Mouse (Mus musculus) heart, adult 2 months (tissue): ENCODE measurements around the gene Gtf2ird2. TPM values are rescaled to one million over a fixed set of nuclear protein-coding genes. Genes with fewer than 3 reads are reported as not detected.

Experiments used
- DNase-seq, 2 experiments: peaks; one replicate each; pipeline ENCODE4 v3.0.0; 2021
- H3K27ac ChIP-seq: fragments of 200-600 bp; 2 replicates; pipeline ENCODE4 v1.8.1; 2022
- H3K27me3 ChIP-seq: fragments of 200-500 bp; 2 replicates; pipeline ENCODE4 v1.6.1; 2012; ENCODE audit warnings: mild to moderate bottlenecking, low read length, inconsistent platforms, mixed read lengths; ENCODE audit not compliant: control insufficient read depth, insufficient read depth
- H3K36me3 ChIP-seq: fragments of 200-500 bp; 2 replicates; pipeline ENCODE4 v1.6.1; 2012; ENCODE audit warnings: low read length, inconsistent platforms; ENCODE audit not compliant: control insufficient read depth, insufficient read depth
- H3K4me1 ChIP-seq: fragments of 200-500 bp; 2 replicates; pipeline ENCODE4 v1.6.1; 2011; ENCODE audit warnings: low read length; ENCODE audit not compliant: control insufficient read depth, insufficient read depth
- H3K4me3 ChIP-seq: fragments of 200-600 bp; 2 replicates; pipeline ENCODE4 v1.8.1; 2022
- H3K79me2 ChIP-seq: fragments of 200-500 bp; replicated peaks from 2 replicates; pipeline ENCODE4 v1.6.1; 2012; ENCODE audit warnings: mild to moderate bottlenecking, inconsistent platforms, low read length, moderate library complexity, mixed read lengths; ENCODE audit not compliant: control insufficient read depth, insufficient read depth
- H3K9ac ChIP-seq: fragments of 200-500 bp; 2 replicates; pipeline ENCODE4 v1.6.1; 2012; ENCODE audit warnings: low read depth, mild to moderate bottlenecking, control low read depth, inconsistent platforms, low read length, mixed read lengths
- CTCF ChIP-seq: fragments of 200-600 bp; IDR thresholded peaks from 2 replicates; pipeline ENCODE4 v1.8.1; 2022; ENCODE audit warnings: antibody characterized with exemption, mild to moderate bottlenecking, moderate library complexity
- EP300 ChIP-seq: fragments of 200-500 bp; IDR thresholded peaks from 2 replicates; pipeline ENCODE4 v1.6.1; 2011; ENCODE audit warnings: low read depth, low read length, control low read depth; ENCODE audit not compliant: insufficient read depth
- POLR2A ChIP-seq: fragments of 200-500 bp; IDR thresholded peaks from 2 replicates; pipeline ENCODE4 v1.6.1; 2011; ENCODE audit warnings: mild to moderate bottlenecking, low read depth, low read length, control low read depth; ENCODE audit not compliant: insufficient read depth
- WGBS: fragments of 180-500 bp; shearing (Covaris S2); methylation state at CpG from one replicate; pipeline ENCODE4 v1.1.7; 2018; 5-methylcytosine and 5-hydroxymethylcytosine counted together
- intact Hi-C: fragments of 180-260 bp; cut with DNase I; formaldehyde crosslinking; loops from one replicate; pipeline ENCODE4 v1.15.1; 2025
- polyA plus RNA-seq: library from polyadenylated mRNA; depleted of rRNA; stranded (reverse); fragments of >200 nt; gene quantifications from 2 replicates; pipeline ENCODE4 v1.2.3, GENCODE M21; 2012
- total RNA-seq, 2 experiments: library from RNA; stranded (reverse); gene quantifications; 2 replicates each; pipeline ENCODE4 v1.2.3; 2021

Gtf2ird2 gene
- total and polyA plus RNA-seq, 3 experiments = 3.7 to 5.7 (median 5.3) TPM

- peaks cover 12% of the 10 kb centered on the region for H3K4me1 ChIP-seq
- intact Hi-C loops = no loop called here
- 81% methylated on average over 3 of the region's 3 CpGs for WGBS
Observed at GRCm38 (mm10) chr5:134186059-134186458, 2.2 kb downstream of the Gtf2ird2 start.

DNA sequence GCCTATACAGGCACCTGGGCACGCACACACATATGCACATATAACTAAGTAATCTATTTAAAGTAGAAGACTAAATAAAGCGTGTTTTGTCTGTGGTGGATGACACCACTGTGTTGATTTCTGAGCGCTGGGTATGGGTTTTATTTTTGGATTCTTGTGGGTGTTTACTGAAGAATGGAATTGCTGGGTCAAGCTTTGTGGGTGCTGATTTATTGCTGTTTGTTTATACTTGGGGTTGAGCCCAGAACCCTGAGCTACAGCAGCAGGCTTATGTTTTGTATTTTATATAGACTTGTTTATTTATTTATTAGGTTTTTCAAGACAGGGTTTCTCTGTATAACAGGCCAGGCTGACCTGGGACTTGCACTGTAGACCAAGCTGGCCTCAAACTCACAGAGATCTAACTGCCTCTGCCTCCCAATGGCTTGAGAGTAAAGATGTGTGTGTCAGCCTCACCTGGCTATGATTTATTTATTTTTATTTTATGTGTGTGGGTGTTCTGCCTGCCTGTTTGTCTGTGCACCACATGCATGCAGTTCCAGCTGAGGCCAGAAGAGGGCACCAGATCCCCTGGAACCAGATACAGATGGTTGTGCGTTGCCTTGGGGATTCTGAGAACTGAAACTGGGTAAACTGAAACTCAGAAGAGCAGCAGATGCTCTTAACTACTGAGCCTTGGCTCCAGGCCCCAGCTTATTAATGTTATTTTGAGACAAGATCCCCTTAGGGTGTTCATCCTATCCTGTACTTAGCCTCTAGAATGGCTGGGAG is 3.3 kb downstream of the Gtf2ird2 start:
- Histone ChIP-seq H3K36me3 (peaks cover 5% of the 10 kb centered on the region), H3K4me3 (no peak overlapping the region), H3K9ac (no peak overlapping the region), H3K79me2 (no peaks in the 10 kb centered on the region), H3K27me3 (no peaks in the 10 kb centered on the region), H3K4me1 (peaks cover 10% of the 10 kb centered on the region), H3K27ac (no peak overlapping the region)
- DNase-seq = peak; percentile 18 to 62
- 75% methylated on average over 4 of the region's 4 CpGs for WGBS
- TF ChIP-seq POLR2A (no peak), CTCF (peak; percentile 88), EP300 (0 out of 2 replicates have a peak, but pooled peaks have one; percentile 13)
- intact Hi-C loops = no loop called here

More at GRCm38 (mm10) chr5:134186059-134186458, 2.2 kb downstream of the Gtf2ird2 start:
- no peaks in the 10 kb centered on the region for H3K27me3 ChIP-seq
- H3K4me3 ChIP-seq = no peak overlapping the region
- no peak overlapping the region for H3K27ac ChIP-seq
- DNase-seq = no peak
- H3K36me3 ChIP-seq = peaks cover 5% of the 10 kb centered on the region
- TF ChIP-seq CTCF = no peak
- TF ChIP-seq POLR2A = no peak
- no peak for TF ChIP-seq EP300
- H3K79me2 ChIP-seq = no peaks in the 10 kb centered on the region
- no peak overlapping the region for H3K9ac ChIP-seq

- Histone ChIP-seq H3K36me3 (no peaks in the 10 kb centered on the region), H3K79me2 (no peaks in the 10 kb centered on the region), H3K4me3 (no peak overlapping the region), H3K27me3 (no peaks in the 10 kb centered on the region), H3K4me1 (peaks cover under 1% of the 10 kb centered on the region), H3K27ac (no peak overlapping the region), H3K9ac (no peak overlapping the region)
- WGBS = 84% methylated on average over 7 of the region's 7 CpGs
- intact Hi-C loops = no loop called here
- TF ChIP-seq EP300 (no peak), POLR2A (no peak), CTCF (no peak)
- DNase-seq = no peak
Observed at GRCm38 (mm10) chr5:134188571-134188970, 4.8 kb downstream of the Gtf2ird2 start.

DNA sequence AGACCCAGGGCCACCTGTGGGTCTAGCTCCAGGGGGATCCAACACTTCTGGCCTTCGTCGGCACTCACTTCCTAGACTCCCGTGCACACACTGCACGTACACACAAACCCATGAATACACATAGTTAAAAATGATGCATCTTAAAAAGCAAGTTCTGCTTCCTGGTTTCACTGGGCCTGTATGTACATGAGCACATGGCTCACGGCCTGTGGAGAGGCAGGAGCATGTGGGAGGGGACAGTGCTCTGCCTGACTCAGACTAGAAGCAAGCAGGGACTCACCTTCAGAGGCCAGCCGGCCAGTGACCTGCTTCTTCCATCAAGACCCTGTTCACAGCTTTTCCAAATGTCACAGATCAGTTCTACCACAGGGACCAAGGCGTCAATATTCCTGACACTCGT is 9.8 kb downstream of the Gtf2ird2 start:
- WGBS = 80% methylated on average over 8 of the region's 8 CpGs
- H3K9ac ChIP-seq = no peak overlapping the region
- H3K27ac ChIP-seq = no peak overlapping the region
- H3K4me3 ChIP-seq = no peak overlapping the region
- intact Hi-C loops = no loop called here
- no peaks in the 10 kb centered on the region for H3K27me3 ChIP-seq
- H3K79me2 ChIP-seq = no peaks in the 10 kb centered on the region
- no peak for TF ChIP-seq EP300
- TF ChIP-seq POLR2A = no peak
- no peak for TF ChIP-seq CTCF
- no peak for DNase-seq
- no peaks in the 10 kb centered on the region for H3K4me1 ChIP-seq
- no peaks in the 10 kb centered on the region for H3K36me3 ChIP-seq

DNA sequence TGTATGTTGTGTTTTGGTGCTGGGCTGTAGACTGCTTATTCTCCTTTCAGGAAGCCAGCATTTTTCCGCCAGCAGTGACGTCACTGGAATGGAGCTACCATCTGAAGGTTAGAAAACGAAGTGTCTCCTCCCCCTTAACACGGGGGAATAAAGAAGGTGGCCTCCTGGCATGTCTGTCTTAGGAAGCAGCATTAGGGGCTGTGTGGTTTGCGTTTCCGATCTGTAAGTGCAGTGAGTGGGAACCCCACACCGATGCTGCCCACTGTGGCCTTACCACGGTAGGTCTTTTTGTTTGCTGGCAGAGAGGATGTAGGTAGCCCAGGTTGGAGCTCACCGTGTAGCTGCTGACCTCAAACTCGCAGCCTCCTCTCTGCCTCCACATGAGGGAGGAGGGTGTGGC is 22.9 kb downstream of the Gtf2ird2 start:
- H3K4me3 ChIP-seq = no peak overlapping the region
- intact Hi-C loops = no loop called here
- no peaks in the 10 kb centered on the region for H3K79me2 ChIP-seq
- H3K27me3 ChIP-seq = no peaks in the 10 kb centered on the region
- no peaks in the 10 kb centered on the region for H3K36me3 ChIP-seq
- no peak overlapping the region for H3K9ac ChIP-seq
- TF ChIP-seq EP300 (no peak), POLR2A (no peak), CTCF (no peak)
- DNase-seq = no peak
- 73% methylated on average over 10 of the region's 10 CpGs for WGBS
- H3K4me1 ChIP-seq = no peaks in the 10 kb centered on the region
- H3K27ac ChIP-seq = no peak overlapping the region

- H3K27me3 ChIP-seq = no peaks in the 10 kb centered on the region
- H3K9ac ChIP-seq = no peak overlapping the region
- H3K79me2 ChIP-seq = no peaks in the 10 kb centered on the region
- H3K27ac ChIP-seq = no peak overlapping the region
- intact Hi-C loops = no loop called here
- H3K4me1 ChIP-seq = no peaks in the 10 kb centered on the region
- H3K4me3 ChIP-seq = no peak overlapping the region
- TF ChIP-seq POLR2A (no peak), EP300 (no peak), CTCF (no peak)
- 43% methylated on average over 11 of the region's 11 CpGs for WGBS
- no peak for DNase-seq
- H3K36me3 ChIP-seq = no peaks in the 10 kb centered on the region
Observed at GRCm38 (mm10) chr5:134209931-134210554, 26.2 kb downstream of the Gtf2ird2 start.
